Mouse (Mus musculus): Measurements from ENCODE around the gene Btbd6. TPM values are rescaled to one million over a fixed set of nuclear protein-coding genes. Genes with fewer than 3 reads are reported as not detected.
A peak's percentile ranks its signal among the peaks of the same experiment; 100 is the strongest.

Btbd6 gene
- polyA plus RNA-seq, 1 experiment from 2014 or later: 23.8 TPM

- no peak overlapping the region for H3K27ac ChIP-seq (ENCODE audit: low read length)
- WGBS: 66% methylated on average over 4 of the region's 4 CpGs
- no peak for ATAC-seq (ENCODE audit: low read depth)
Observed at GRCm38 (mm10) chr12:112994153-112994552, 17.9 kb downstream of the Btbd6 start.

GRCm38 (mm10) chr12:112999569-113000293, 23.4 kb downstream of the Btbd6 start:
- Histone ChIP-seq H3K4me3 (ENCODE audit: low read length) (peak overlapping the region; percentile 90), H3K9me3 (ENCODE audit: control insufficient read depth, low read length) (no peaks in the 10 kb centered on the region), H3K27me3 (ENCODE audit: control insufficient read depth, insufficient read depth, low read depth, low read length) (no peaks in the 10 kb centered on the region), H3K9ac (ENCODE audit: low read length) (peak overlapping the region; percentile 97), H3K4me2 (ENCODE audit: low read depth, low read length) (peak overlapping the region; percentile 84), H3K4me1 (replicated peaks; ENCODE audit: control insufficient read depth, insufficient read depth, low read length) (peaks cover 13% of the 10 kb centered on the region), H3K27ac (ENCODE audit: low read length) (peak overlapping the region; percentile 95), H3K36me3 (ENCODE audit: control insufficient read depth, insufficient read depth, low read length) (peaks cover 6% of the 10 kb centered on the region; the same call in 1 of the 2 replicates)
- 0 out of 2 replicates have a peak, but pooled peaks have one; percentile 3 for ATAC-seq (ENCODE audit: low read depth)
- under 1% methylated on average over 56 of the region's 56 CpGs for WGBS

More at GRCm38 (mm10) chr12:112994153-112994552, 17.9 kb downstream of the Btbd6 start:
- Histone ChIP-seq H3K27me3 (ENCODE audit: control insufficient read depth, insufficient read depth, low read depth, low read length) (no peaks in the 10 kb centered on the region), H3K36me3 (ENCODE audit: control insufficient read depth, insufficient read depth, low read length) (peaks cover 12% of the 10 kb centered on the region), H3K4me3 (ENCODE audit: low read length) (no peak overlapping the region), H3K4me1 (replicated peaks; ENCODE audit: control insufficient read depth, insufficient read depth, low read length) (peaks cover 9% of the 10 kb centered on the region), H3K9me3 (ENCODE audit: control insufficient read depth, low read length) (no peaks in the 10 kb centered on the region), H3K9ac (ENCODE audit: low read length) (no peak overlapping the region), H3K4me2 (ENCODE audit: low read depth, low read length) (no peak overlapping the region)

GRCm38 (mm10) chr12:113000294-113001132, 24.2 kb downstream of the Btbd6 start, which contains the start of gene Brf1:
Gene Brf1 (minus strand): TSS chr12:113000704.
- ATAC-seq (ENCODE audit: low read depth): peak; percentile 97
- H3K4me3 ChIP-seq (ENCODE audit: low read length): peak within 1 kb of the TSS; percentile 90
- under 1% methylated on average over 88 of the region's 96 CpGs for WGBS
- peak within 1 kb of the TSS; percentile 84 for H3K4me2 ChIP-seq (ENCODE audit: low read depth, low read length)
- H3K36me3 ChIP-seq (ENCODE audit: control insufficient read depth, insufficient read depth, low read length): peaks cover 6% of the 10 kb centered on the region; the same call in 1 of the 2 replicates
- H3K27me3 ChIP-seq (ENCODE audit: control insufficient read depth, insufficient read depth, low read depth, low read length): no peaks in the 10 kb centered on the region
- peak within 1 kb of the TSS; percentile 95 for H3K27ac ChIP-seq (ENCODE audit: low read length)
- peak within 1 kb of the TSS; percentile 97 for H3K9ac ChIP-seq (ENCODE audit: low read length)
- no peaks in the 10 kb centered on the region for H3K9me3 ChIP-seq (ENCODE audit: control insufficient read depth, low read length)
- peaks cover 13% of the 10 kb centered on the region for H3K4me1 ChIP-seq (replicated peaks; ENCODE audit: control insufficient read depth, insufficient read depth, low read length)

DNA sequence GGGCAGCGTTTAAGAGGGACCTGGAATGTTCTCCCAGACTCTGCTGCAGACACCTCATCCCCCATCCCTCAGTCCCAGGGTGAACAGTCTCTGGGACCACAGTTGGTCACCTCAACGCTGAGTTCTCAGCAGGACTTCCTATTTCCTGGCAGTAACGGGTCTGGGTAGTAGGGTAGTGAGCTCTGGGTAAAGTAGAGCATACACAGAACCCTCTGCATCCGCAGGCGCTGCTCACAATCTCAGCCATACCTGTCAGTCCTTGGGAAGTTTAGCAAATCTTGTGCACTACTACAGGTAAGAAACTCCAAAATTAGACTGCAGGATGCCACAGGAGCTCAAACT, 24.8 kb downstream of the Btbd6 start:
- H3K4me3 ChIP-seq (ENCODE audit: low read length): peak overlapping the region; percentile 49
- H3K4me1 ChIP-seq (replicated peaks; ENCODE audit: control insufficient read depth, insufficient read depth, low read length): peaks cover 13% of the 10 kb centered on the region
- peak overlapping the region; percentile 94 for H3K27ac ChIP-seq (ENCODE audit: low read length)
- no peak for ATAC-seq (ENCODE audit: low read depth)
- peaks cover 3% of the 10 kb centered on the region; the same call in 1 of the 2 replicates for H3K36me3 ChIP-seq (ENCODE audit: control insufficient read depth, insufficient read depth, low read length)
- no peaks in the 10 kb centered on the region for H3K9me3 ChIP-seq (ENCODE audit: control insufficient read depth, low read length)
- peak overlapping the region; percentile 70 for H3K9ac ChIP-seq (ENCODE audit: low read length)
- H3K27me3 ChIP-seq (ENCODE audit: control insufficient read depth, insufficient read depth, low read depth, low read length): no peaks in the 10 kb centered on the region
- H3K4me2 ChIP-seq (ENCODE audit: low read depth, low read length): peak overlapping the region; percentile 74
- WGBS: 2% methylated on average over 5 of the region's 5 CpGs

- Histone ChIP-seq H3K4me1 (replicated peaks; ENCODE audit: control insufficient read depth, insufficient read depth, low read length) (peaks cover 13% of the 10 kb centered on the region), H3K4me2 (ENCODE audit: low read depth, low read length) (no peak overlapping the region), H3K4me3 (ENCODE audit: low read length) (no peak overlapping the region), H3K9ac (ENCODE audit: low read length) (no peak overlapping the region), H3K9me3 (ENCODE audit: control insufficient read depth, low read length) (no peaks in the 10 kb centered on the region), H3K36me3 (ENCODE audit: control insufficient read depth, insufficient read depth, low read length) (no peaks in the 10 kb centered on the region), H3K27me3 (ENCODE audit: control insufficient read depth, insufficient read depth, low read depth, low read length) (no peaks in the 10 kb centered on the region), H3K27ac (ENCODE audit: low read length) (no peak overlapping the region)
- no peak for ATAC-seq (ENCODE audit: low read depth)
- 48% methylated on average over 2 of the region's 2 CpGs for WGBS
Observed at GRCm38 (mm10) chr12:113002667-113003066, 26.4 kb downstream of the Btbd6 start.

- H3K9me3 ChIP-seq (ENCODE audit: control insufficient read depth, low read length): no peaks in the 10 kb centered on the region
- H3K9ac ChIP-seq (ENCODE audit: low read length): no peak overlapping the region
- H3K27ac ChIP-seq (ENCODE audit: low read length): no peak overlapping the region
- no peak for ATAC-seq (ENCODE audit: low read depth)
- H3K4me2 ChIP-seq (ENCODE audit: low read depth, low read length): no peak overlapping the region
- no peaks in the 10 kb centered on the region for H3K36me3 ChIP-seq (ENCODE audit: control insufficient read depth, insufficient read depth, low read length)
- whole genome bisulfite sequencing: 77% methylated on average over 8 of the region's 8 CpGs
- H3K27me3 ChIP-seq (ENCODE audit: control insufficient read depth, insufficient read depth, low read depth, low read length): no peaks in the 10 kb centered on the region
- H3K4me1 ChIP-seq (replicated peaks; ENCODE audit: control insufficient read depth, insufficient read depth, low read length): peaks cover 8% of the 10 kb centered on the region
- H3K4me3 ChIP-seq (ENCODE audit: low read length): no peak overlapping the region
Observed at GRCm38 (mm10) chr12:113004011-113004410, 27.7 kb downstream of the Btbd6 start.

DNA sequence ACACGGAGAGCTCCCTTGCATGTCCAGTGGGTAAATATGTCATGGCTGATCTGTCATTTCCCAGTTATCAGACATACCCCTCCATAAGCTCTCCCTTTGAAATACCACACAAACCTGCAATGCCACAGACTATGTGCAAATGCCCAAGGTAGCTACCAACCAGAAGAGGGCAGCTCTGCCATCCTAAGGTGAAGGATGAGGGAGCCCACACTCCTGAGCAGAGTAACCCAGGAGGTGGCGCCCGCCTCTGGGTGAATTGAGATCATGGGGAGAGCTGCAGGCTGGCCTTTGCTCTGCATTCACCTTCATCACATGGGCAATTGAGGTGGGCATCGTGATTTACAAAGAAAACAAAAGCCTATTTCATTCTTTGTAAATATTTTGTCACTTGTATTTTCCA, 28.7 kb downstream of the Btbd6 start:
- H3K9ac ChIP-seq (ENCODE audit: low read length): no peak overlapping the region
- H3K27ac ChIP-seq (ENCODE audit: low read length): no peak overlapping the region
- WGBS: 29% methylated on average over 4 of the region's 4 CpGs
- no peaks in the 10 kb centered on the region for H3K9me3 ChIP-seq (ENCODE audit: control insufficient read depth, low read length)
- no peak for ATAC-seq (ENCODE audit: low read depth)
- no peak overlapping the region for H3K4me2 ChIP-seq (ENCODE audit: low read depth, low read length)
- H3K4me1 ChIP-seq (replicated peaks; ENCODE audit: control insufficient read depth, insufficient read depth, low read length): peaks cover 5% of the 10 kb centered on the region
- no peaks in the 10 kb centered on the region for H3K27me3 ChIP-seq (ENCODE audit: control insufficient read depth, insufficient read depth, low read depth, low read length)
- H3K36me3 ChIP-seq (ENCODE audit: control insufficient read depth, insufficient read depth, low read length): no peaks in the 10 kb centered on the region
- no peak overlapping the region for H3K4me3 ChIP-seq (ENCODE audit: low read length)

GRCm38 (mm10) chr12:113011702-113012360, 35.5 kb downstream of the Btbd6 start:
- WGBS: 71% methylated on average over 6 of the region's 6 CpGs
- H3K4me2 ChIP-seq (ENCODE audit: low read depth, low read length): no peak overlapping the region
- H3K36me3 ChIP-seq (ENCODE audit: control insufficient read depth, insufficient read depth, low read length): no peaks in the 10 kb centered on the region
- H3K4me1 ChIP-seq (replicated peaks; ENCODE audit: control insufficient read depth, insufficient read depth, low read length): peaks cover 26% of the 10 kb centered on the region
- H3K27me3 ChIP-seq (ENCODE audit: control insufficient read depth, insufficient read depth, low read depth, low read length): no peaks in the 10 kb centered on the region
- H3K27ac ChIP-seq (ENCODE audit: low read length): no peak overlapping the region; the same call in 1 of the 2 replicates
- ATAC-seq (ENCODE audit: low read depth): no peak
- no peaks in the 10 kb centered on the region for H3K9me3 ChIP-seq (ENCODE audit: control insufficient read depth, low read length)
- no peak overlapping the region for H3K4me3 ChIP-seq (ENCODE audit: low read length)
- no peak overlapping the region for H3K9ac ChIP-seq (ENCODE audit: low read length)

GRCm38 (mm10) chr12:113012443-113012842, 36.2 kb downstream of the Btbd6 start:
- peak overlapping the region; percentile 93 for H3K27ac ChIP-seq (ENCODE audit: low read length)
- H3K4me1 ChIP-seq (replicated peaks; ENCODE audit: control insufficient read depth, insufficient read depth, low read length): peaks cover 26% of the 10 kb centered on the region
- H3K9ac ChIP-seq (ENCODE audit: low read length): no peak overlapping the region
- no peak for ATAC-seq (ENCODE audit: low read depth)
- H3K4me3 ChIP-seq (ENCODE audit: low read length): no peak overlapping the region
- H3K9me3 ChIP-seq (ENCODE audit: control insufficient read depth, low read length): no peaks in the 10 kb centered on the region
- no peaks in the 10 kb centered on the region for H3K27me3 ChIP-seq (ENCODE audit: control insufficient read depth, insufficient read depth, low read depth, low read length)
- no peak overlapping the region for H3K4me2 ChIP-seq (ENCODE audit: low read depth, low read length)
- no peaks in the 10 kb centered on the region for H3K36me3 ChIP-seq (ENCODE audit: control insufficient read depth, insufficient read depth, low read length)
- WGBS: 89% methylated on average over 5 of the region's 5 CpGs
